Mouse (Mus musculus) embryonic fibroblast, embryonic 13.5 days (primary cell): Measurements from ENCODE around the gene Tmed2.
A peak's percentile ranks its signal among the peaks of the same experiment; 100 is the strongest.

Source experiments
- CTCF ChIP-seq: IDR thresholded peaks from 2 replicates; pipeline ENCODE4 v1.5.1; 2011; ENCODE audit warnings: mild to moderate bottlenecking, control low read depth, low read length, moderate library complexity, borderline replicate concordance; ENCODE audit not compliant: insufficient read depth
- POLR2A ChIP-seq: IDR thresholded peaks from 2 replicates; pipeline ENCODE4 v1.6.1; 2011; ENCODE audit warnings: low read depth, mild to moderate bottlenecking, control low read depth, low read length, moderate library complexity

GRCm38 (mm10) chr5:124552094-124552472 is 11.6 kb downstream of the Tmed2 start:
- 0 out of 2 replicates have a peak, but pooled peaks have one; percentile 2 for TF ChIP-seq POLR2A
- TF ChIP-seq CTCF: no peak
